Mouse (Mus musculus) spleen, postnatal 4 days (tissue): ENCODE results near the gene Polg.

Experiments used
- DNase-seq, 2 experiments: peaks; one replicate each; pipeline ENCODE4 v3.0.0; 2022; ENCODE audit warnings: low spot score in 2 of 2

Polg gene

DNA sequence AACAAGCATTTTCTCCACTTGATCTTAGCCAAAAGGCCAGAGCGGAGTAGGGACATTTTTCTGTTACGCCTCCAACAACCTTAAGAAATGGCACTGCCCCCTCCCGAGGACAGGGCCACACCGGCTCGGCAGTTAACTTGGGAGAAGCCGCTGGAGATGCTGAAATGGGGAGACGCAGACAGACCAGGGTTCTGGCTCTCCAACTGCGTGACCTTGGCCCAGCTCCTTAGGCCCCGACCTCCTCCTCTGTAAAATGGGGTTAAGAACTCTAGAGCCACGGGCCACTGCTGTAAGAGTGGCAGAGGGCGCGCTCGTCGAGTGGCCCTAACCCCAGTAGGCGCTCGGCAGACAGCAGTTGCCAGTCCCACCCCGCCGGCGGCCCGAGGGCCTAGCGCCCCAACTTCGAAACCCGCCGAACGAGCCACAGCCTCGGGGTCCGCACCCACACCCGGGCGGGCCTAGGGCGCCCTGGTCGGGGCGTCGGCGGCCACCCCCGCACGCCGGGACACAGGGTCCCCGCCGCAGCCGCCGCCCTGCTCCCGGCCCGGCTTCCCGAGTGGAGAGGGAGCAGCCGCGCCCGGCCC lies 609 bp downstream of the Polg start:
- DNase-seq = peak; percentile 66 to 88

DNA sequence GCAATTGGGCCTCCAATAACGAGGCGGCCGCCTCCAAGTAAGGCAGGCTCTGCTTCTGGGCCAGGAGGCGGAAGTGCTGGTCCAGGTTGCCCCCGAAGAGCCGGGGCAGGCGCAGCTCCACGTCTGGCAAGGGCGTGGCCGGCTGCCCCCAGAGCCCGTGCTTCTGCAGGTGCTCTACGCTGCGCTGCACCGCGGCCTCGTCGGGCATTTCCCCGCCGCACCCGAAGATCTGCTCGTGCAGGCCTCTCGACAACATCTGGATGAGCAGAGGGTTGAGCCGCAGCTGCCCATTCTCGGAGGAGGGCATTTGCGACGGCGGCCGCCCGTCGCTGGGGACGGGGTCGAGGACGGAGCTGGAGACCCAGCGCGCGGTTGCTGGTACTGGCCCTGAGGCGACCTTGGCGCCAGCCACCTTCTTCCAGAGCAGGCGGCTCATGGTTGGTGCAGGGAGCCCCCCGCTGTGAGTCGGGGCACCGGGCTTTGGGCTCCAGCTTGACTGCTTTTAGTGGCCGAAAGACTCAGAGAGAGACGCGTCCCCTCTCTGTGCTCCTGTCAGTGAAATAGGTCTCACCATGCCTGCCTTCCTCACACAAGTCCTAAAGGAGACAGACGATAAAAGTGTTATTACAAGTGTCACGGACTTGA lies 1.3 kb downstream of the Polg start:
- peak; percentile 28 to 77 for DNase-seq

DNA sequence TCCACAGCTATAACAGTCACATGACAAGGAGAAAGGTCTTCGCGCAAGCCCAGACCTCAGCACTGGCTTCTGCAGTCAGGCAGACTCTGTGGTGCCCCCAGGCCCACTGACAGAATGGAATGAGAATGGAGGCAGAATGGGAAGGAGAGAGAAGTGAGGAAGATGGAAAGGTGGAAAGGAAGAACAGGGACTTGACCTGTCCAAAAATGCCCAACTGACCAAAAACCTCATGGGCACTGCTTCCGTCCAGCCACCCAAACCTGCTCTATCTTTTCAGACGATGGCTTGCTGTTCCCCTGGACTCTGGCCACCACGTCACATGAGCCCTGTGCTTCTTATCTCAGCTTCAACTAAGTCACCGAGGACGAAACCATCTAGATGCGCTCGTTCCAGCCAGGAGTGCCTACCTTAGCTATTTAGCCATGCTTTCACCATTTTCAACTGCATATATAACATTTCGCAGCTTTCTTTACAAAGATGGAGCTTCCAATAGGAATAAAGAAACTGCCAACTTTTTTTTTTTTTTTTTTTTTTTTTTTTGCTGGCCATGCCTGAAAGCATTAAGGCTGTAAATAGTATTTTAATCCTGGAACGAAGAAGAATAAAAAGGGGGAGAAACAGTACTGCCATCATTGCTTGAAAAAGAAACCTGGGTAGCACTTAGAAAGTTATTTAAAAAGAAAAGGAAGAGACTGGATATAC lies 2.6 kb downstream of the Polg start:
- DNase-seq = no peak

GRCm38 (mm10) chr7:79461721-79462120 lies 4.4 kb downstream of the Polg start:
- DNase-seq = no peak

GRCm38 (mm10) chr7:79447486-79447885 lies 18.7 kb downstream of the Polg start:
- no peak for DNase-seq

DNA sequence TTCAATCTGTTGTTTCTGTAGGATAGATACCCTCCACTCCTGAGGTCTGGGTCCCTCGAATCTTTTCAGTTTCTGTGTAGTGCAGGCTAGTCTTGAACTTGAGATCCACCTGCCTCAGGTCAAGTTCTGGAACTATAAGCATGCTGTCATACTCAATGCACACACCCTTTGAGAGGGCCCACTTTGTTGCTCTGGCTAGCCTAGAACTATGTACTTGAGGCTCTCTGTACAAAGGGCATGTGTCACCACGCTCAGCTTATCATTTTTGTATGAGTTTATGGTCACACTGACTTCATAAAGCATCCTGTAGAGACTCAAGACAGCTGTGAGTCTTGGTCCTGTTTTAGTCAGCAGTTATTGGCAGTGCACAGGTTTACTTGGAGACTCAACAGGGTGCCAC lies 19.1 kb downstream of the Polg start:
- DNase-seq = peak in 1 of 2 experiments; percentile 40

GRCm38 (mm10) chr7:79440035-79440434 lies 26.1 kb downstream of the Polg start:
- no peak for DNase-seq

- DNase-seq = no peak
Observed at GRCm38 (mm10) chr7:79428243-79428642, 37.9 kb downstream of the Polg start.

DNA sequence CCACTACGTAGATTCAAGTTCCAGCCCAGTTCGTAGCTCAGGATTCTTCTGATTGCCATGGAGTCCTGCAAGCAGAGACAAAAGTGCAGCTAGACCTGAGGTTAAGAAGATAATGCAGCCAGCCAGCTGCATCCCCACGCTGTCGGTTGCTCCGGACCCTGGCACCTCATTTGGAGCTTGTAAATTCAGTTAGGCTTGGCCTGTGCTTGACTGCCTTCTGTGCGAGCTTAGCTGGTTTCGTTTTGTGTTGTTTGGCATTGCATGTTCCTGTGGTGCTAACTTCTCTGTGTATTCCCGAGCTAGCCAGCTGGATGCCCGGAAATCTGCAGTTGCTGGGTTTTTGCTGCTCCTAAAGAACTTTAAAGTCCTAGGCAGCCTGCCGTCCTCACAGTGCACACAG lies 40.4 kb downstream of the Polg start:
- no peak for DNase-seq

- no peak for DNase-seq
Observed at GRCm38 (mm10) chr7:79422876-79423275, 43.3 kb downstream of the Polg start.

DNA sequence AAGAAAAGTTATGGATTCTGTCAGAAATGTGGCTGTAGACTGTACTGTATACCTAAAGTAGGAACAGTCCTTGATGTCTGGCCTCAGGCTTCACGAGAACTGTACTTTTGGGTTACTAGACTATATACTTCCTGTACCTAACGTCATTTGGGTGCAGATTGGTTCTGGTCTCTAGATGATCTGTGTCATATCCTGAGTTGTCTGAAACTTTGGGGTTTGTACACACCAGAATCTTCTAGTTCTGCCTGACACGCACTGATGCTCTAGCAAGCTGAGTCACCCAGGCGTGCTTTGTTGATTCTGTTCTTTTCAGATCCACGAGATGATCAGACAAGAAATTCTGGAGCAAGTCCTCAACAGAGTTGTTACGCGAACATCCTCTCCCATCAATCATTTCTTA lies 46.2 kb downstream of the Polg start:
- DNase-seq = no peak

DNA sequence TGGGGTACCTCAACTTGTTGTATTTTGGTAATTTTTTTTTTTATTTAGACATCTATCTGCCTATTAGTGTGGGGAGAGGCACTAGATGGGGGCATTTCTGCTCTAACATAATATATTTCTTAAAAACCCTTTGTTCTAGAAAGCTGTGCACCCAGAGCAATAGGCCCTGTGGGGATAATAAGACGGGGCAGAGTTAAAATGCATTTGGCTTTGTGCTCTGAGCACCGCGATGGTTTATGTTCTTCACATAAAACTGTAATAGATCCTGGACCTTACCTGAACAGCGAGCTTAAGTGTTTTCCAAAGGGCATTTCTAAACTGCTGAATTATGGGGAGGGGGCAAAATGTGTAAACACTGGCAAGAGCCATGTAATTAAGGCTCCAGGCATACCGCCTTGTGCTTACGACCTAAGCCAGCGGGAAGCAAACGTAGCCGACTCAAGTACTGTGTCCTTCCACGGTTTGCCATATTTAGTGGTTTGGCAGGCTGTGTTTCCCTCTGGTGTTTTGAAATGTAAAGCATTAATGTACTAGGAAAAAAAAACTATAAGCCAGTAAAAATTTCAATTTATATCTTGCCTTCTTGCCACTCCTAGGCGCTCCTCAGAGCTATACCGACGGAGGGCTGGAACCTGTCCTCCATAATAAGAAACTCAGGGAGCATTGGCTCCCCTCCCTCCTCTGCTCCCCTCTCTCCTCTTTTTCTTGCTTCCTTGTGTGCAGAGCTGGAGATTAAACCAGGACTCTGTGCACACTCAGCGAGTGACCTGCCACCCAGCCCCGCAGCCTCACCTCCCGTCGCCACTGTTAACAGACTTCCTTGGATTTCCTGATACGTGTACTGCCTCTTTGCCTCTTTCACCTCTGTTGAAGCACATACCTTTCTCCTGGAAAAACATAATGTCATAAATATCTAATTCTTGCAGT lies 51.5 kb downstream of the Polg start:
- DNase-seq = no peak

GRCm38 (mm10) chr7:79400296-79400695 lies 65.9 kb downstream of the Polg start:
- no peak for DNase-seq

DNA sequence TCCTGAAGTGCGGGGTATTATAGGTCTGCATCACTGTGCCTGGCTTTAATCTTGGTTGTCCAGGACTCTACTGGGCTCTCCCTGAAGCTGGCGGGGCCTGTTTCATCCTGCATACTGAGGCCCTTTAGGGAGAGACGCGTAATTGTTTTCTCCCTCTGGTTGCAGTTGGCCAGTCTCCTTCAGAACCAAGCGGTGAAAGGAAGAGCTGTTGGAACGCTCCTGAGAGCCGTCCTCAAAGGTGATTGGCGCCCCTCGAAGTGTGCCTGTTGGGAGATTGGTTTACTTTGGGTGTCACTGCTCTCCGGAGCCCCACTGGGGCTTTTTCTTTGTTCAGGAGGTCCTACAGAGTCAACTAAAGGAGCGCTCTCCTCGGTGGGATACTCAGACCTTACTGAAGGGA lies 67.2 kb downstream of the Polg start:
- no peak for DNase-seq

DNA sequence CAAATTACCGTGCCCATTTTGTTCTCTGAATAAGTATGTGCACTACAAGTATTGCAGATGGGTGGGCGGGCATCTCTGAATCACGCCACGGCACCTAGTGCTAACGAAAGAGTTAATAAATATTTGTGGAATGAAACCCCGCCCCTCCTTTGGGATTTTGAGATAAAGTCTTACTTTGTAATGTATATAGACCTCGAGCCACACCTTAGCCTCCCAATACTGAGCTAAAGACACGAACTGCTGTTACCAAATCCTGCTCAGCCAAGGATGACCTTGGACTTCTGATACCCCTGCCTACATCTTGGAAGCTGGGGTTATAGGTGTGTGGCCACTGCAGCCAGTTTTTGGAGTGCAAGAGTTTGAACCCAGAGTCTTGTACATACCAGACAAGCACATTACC lies 67.7 kb downstream of the Polg start:
- DNase-seq = no peak

DNA sequence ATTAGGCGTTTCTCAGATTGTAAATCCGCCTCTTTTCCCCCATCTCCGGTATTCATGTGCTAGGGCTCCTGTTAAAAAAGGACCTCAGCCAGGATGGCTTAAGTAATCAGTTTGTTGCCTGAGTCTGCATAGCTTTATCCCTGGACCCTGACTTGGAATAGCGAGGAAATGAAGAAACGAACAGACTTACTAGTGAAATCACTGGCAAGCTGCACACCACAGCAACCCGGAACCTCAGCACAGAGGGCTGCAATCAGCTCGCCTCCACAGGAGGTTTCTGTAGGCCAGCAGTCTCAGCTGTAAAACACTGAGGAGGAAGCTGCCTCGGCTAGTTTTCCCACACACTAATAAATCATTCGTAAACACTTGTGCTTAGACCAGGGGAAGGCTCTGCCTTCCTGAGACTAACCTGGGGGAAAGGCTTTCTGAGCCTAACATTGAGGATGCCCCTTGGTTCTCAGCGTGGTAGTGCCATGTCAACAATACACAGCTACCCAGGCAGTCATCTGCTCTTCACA lies 68.7 kb downstream of the Polg start:
- DNase-seq = no peak
